In genomic region chr5:143043902-143044301, GRCm38 (mm10) we compare ENCODE assay signal across 16 mouse cellular contexts.
A peak's percentile ranks its signal among the peaks of the same experiment; 100 is the strongest.
DNase-seq lines count a peak whose midpoint lies in the region; ATAC-seq and TF ChIP-seq lines count a peak whose summit lies in the region.
"Had no signal": no experiment of that assay in that cellular context is flagged by ENCODE, and none has a peak within 500 bp of the region (broad histone marks: within the 10 kb centered on the region; RNA-seq: fewer than 3 reads in every experiment).

No protein-coding gene starts in this region.

- DNase-seq in adrenal gland, postnatal 14 days = peak; percentile 58
- no peak for DNase-seq in adrenal gland, postnatal 4 days (ENCODE audit: low spot score in 2 of 2)
- DNase-seq in liver, embryonic 13.5 days = no peak
- DNase-seq in liver (no peak), MEL (ENCODE audit: low read depth, low spot score) (peak; percentile 30)
- no peak for DNase-seq in left cerebral cortex, adult 11 months (ENCODE audit: low spot score)
- DNase-seq in urinary bladder, postnatal 10 days (ENCODE audit: low spot score) = no peak
- DNase-seq: cerebellum, adult 11-12 months; gastrocnemius, postnatal 36 days had no signal

- TF ChIP-seq CTCF in MEL (IDR thresholded peaks at IDR 0.05 in 2 of 3, conservative IDR thresholded peaks at IDR 0.05 in 1 of 3; ENCODE audit: control insufficient read depth in 1 of 3, insufficient read depth in 1 of 3, low read depth in 2 of 3, low read length in 3 of 3, poor library complexity in 1 of 3, severe bottlenecking in 1 of 3) = no peak

- H3K9ac ChIP-seq in liver, embryonic 13.5 days = no peak overlapping the region
- no peak overlapping the region for H3K9ac ChIP-seq in MEL (ENCODE audit: control insufficient read depth, low read depth, low read length, poor library complexity, severe bottlenecking)
- H3K9ac ChIP-seq: embryonic facial prominence, embryonic 13.5 days; forebrain, embryonic 15.5 days; hindbrain, embryonic 12.5 days; lung, embryonic 14.5 days had no signal

- no peak for TF ChIP-seq EP300 in MEL (IDR thresholded peaks at IDR 0.05; ENCODE audit: low read depth in 1 of 2, low read length in 2 of 2)

- ATAC-seq in liver, embryonic 13.5 days (ENCODE audit: low read depth) = no peak
- ATAC-seq in megakaryocyte progenitor cell, adult 5-6 weeks (replicated peaks; ENCODE audit: poor library complexity) = peak; percentile 26; the same call in 1 of the 2 replicates
- ATAC-seq: forebrain, embryonic 15.5 days; inflammation-experienced regulatory T-cells, adult 6 months had no signal

- H3K36me3 ChIP-seq in liver, embryonic 13.5 days = peaks cover 65% of the 10 kb centered on the region
- peaks cover 0 to 9% of the 10 kb centered on the region in 2 experiments; a peak in 1 of 4 replicates for H3K36me3 ChIP-seq in MEL (ENCODE audit: control insufficient read depth in 1 of 2, insufficient read depth in 2 of 2, low read length in 2 of 2)
- H3K36me3 ChIP-seq: forebrain, embryonic 15.5 days had no signal

- peak overlapping the region; percentile 65 for H3K27ac ChIP-seq in liver, embryonic 13.5 days
- no peak overlapping the region for H3K27ac ChIP-seq in MEL (ENCODE audit: control insufficient read depth, low read depth, low read length)
- H3K27ac ChIP-seq: embryonic facial prominence, embryonic 13.5 days; forebrain, embryonic 15.5 days; hindbrain, embryonic 12.5 days had no signal

- TF ChIP-seq RAD21 in MEL (IDR thresholded peaks at IDR 0.05; ENCODE audit: low read depth, low read length) = no peak

- H3K4me3 ChIP-seq in liver, embryonic 13.5 days (replicated peaks) = no peak overlapping the region
- no peak overlapping the region for H3K4me3 ChIP-seq in MEL (ENCODE audit: control insufficient read depth in 1 of 2, insufficient read depth in 1 of 2, low read depth in 2 of 2, low read length in 2 of 2)
- H3K4me3 ChIP-seq: embryonic facial prominence, embryonic 13.5 days; forebrain, embryonic 15.5 days; hindbrain, embryonic 12.5 days; myocyte had no signal

- H3K79me2 ChIP-seq in MEL (ENCODE audit: control insufficient read depth, insufficient read depth, low read length, poor library complexity) = no peaks in the 10 kb centered on the region

- peaks cover 56% of the 10 kb centered on the region for H3K4me1 ChIP-seq in liver, embryonic 13.5 days (replicated peaks)
- H3K4me1 ChIP-seq in MEL (ENCODE audit: control insufficient read depth in 1 of 2, insufficient read depth in 2 of 2, low read length in 2 of 2) = no peaks in the 10 kb centered on the region

- H3K27me3 ChIP-seq in liver, embryonic 13.5 days = no peaks in the 10 kb centered on the region
- H3K27me3 ChIP-seq in MEL (ENCODE audit: control insufficient read depth in 1 of 2, insufficient read depth in 2 of 2, low read length in 2 of 2) = no peaks in the 10 kb centered on the region
- H3K27me3 ChIP-seq: embryonic facial prominence, embryonic 13.5 days; forebrain, embryonic 15.5 days; hindbrain, embryonic 12.5 days had no signal

- 84% methylated on average over 2 of the region's 2 CpGs for WGBS in liver, embryonic 13.5 days (ENCODE audit: insufficient replicate concordance)

- H3K4me2 ChIP-seq in liver, embryonic 13.5 days = no peak overlapping the region
- H3K4me2 ChIP-seq: embryonic facial prominence, embryonic 13.5 days; forebrain, embryonic 15.5 days; hindbrain, embryonic 12.5 days; lung, embryonic 14.5 days had no signal

- H3K9me3 ChIP-seq in liver, embryonic 13.5 days (replicated peaks) = no peaks in the 10 kb centered on the region
- H3K9me3 ChIP-seq in MEL (replicated peaks; ENCODE audit: insufficient read depth, low read length) = no peaks in the 10 kb centered on the region
- H3K9me3 ChIP-seq: embryonic facial prominence, embryonic 13.5 days; forebrain, embryonic 15.5 days; hindbrain, embryonic 12.5 days had no signal

- no peak for TF ChIP-seq POLR2A in MEL (IDR thresholded peaks at IDR 0.05; ENCODE audit: control insufficient read depth in 1 of 2, insufficient read depth in 1 of 2, low read depth in 1 of 2, low read length in 2 of 2, poor library complexity in 1 of 2)

TF ChIP-seq in MEL, 35 proteins besides CTCF, POLR2A, EP300 and RAD21:
- TF ChIP-seq ETS1 (IDR thresholded peaks at IDR 0.05; ENCODE audit: low read depth, low read length) (no peak), CHD1 (IDR thresholded peaks at IDR 0.05; ENCODE audit: low read depth, low read length) (no peak)

Comparison
In these comparisons a context has a peak if more than half of its experiments do, and no peak if none do; other contexts are left out.
1. DNase-seq: peak in adrenal gland, postnatal 14 days (single experiment) and MEL (single experiment); none in adrenal gland, postnatal 4 days (0 of 2), liver, embryonic 13.5 days (single experiment), liver (single experiment), left cerebral cortex, adult 11 months (single experiment) and urinary bladder, postnatal 10 days (single experiment).